Mouse (Mus musculus): Measurements from ENCODE around the gene Aig1.
A peak's percentile ranks its signal among the peaks of the same experiment; 100 is the strongest.

The Aig1 gene

DNA sequence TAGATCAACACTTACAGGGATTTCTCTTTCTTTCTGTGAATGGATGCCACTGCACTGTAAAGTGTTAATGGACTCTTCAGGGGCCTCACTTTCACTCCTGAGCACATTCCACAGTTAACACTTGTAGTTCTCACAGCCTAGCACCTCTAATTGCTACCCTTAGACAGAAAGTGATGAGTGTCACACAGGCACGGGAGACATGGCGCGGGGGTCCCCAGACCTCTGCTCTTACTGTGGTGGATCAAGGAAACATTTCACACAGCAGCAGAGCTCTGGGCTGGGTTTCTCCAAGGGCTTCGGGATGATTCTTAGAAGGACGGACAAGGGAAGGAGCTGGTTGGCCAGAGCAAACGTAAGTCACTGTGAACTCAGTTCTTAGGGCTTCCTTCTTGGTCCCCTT lies 166.1 kb downstream of the Aig1 start:
- no peak for DNase-seq (ENCODE audit: low read depth, low spot score)

DNA sequence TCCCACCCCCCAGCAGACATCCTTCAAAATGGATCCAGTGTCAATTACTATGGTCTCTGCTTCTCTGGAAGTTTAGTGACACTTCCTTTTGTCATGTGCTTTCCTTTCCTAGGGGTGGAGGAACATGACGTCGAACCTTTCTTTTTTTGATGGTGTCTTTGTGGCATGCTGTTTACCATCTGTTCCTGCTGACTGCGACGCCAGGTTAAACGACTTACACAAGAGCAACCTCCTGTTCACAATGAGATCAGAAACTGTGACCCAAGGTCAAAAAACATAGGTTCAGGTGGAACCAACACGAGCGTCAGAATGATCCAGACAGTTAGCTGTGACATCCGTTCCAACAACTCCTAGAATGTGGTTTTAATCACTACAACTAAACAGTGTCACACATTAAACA lies 166.7 kb downstream of the Aig1 start:
- no peak for DNase-seq (ENCODE audit: low read depth, low spot score)

DNA sequence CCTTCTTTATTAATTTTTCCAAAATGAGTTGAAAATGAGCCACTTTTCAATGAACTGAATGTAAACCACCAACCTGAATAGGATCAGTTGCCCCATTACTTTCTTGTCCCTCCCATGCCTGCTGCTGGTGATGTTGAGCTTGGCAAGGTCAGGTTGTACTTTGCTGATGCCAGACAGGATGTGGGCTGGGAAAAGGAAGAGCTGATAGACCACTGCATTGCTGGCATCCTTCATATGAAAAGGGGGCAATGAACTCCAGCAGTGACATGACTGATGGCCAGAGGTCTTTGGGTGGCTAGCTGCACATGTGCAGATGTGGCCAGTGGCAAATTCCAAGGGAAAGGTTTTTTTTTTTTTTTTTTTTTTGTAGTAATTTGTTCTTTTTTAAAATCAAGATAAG lies 172.5 kb downstream of the Aig1 start:
- no peak for DNase-seq (ENCODE audit: low read depth, low spot score)

DNA sequence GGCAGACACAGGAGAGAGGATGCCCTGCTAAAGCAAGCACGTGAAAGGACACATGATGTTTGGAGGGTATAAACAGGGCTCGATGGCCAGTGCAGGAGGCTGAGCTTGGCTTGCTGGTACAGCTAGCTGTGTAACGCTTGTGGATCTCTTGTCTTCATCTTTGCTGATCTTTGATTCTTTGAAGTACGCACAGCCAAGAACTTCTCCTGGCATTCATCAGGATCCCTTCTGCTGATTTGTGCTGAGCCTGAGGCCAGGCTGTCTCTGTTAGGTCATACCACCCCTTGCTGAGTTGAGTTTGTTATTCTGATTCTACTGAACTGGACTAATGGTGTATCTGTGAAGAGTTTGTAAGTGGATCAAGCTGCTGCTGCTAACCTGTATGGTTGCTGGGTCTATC lies 175.5 kb downstream of the Aig1 start:
- DNase-seq (ENCODE audit: low read depth, low spot score): no peak

DNA sequence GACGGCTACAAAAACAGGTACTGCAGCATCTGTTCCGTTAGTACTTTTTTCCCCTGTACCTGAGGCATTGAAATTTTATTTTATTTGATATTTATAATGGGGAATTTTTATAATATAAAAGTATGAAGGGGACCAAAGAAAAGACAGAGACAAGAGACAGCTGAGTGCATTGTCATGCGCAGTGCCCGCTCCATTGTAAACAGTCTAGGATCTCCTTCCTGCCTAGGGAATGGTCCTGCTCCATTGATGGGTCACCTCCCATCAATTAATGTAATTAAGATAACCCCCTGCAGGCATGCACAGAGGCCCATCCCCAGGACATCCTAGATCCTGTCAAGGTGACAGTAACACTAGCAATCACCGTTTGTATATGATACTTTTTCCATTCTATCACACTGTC lies 178.0 kb downstream of the Aig1 start:
- DNase-seq (ENCODE audit: low read depth, low spot score): no peak

DNA sequence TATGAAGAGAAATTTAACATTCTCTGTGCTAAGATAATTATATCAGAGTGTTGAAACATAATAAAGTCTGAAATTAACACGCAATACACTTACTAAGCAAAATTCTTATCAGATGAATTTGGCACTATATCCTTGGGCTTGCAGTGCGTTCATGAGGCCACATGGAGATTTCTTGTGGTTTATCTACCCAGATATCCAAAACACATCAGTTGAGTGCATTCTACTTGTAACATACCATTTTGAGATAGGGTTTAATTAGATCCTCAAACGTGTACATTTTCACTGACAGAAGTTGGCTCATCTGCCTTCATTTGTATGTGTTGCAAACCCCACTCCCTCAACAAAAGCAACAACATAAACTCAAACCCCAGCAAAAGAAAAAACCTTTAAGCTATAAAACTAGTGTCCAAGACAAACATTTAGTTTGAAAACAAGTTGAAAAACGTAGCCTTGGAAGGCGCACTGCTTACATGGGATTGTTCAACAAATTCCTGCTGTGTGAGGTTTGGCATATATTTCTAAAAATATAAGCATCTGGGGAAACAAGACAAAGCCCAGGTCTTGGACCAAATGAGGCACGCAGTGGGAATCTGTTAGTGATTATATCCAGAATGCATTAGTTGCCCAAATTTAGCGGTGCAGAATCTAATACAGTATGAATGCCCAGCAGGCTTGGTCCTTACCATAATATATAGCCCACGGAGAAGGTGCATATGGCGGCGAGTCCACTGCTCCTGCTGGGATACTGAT lies 178.8 kb downstream of the Aig1 start:
- DNase-seq (ENCODE audit: low read depth, low spot score): no peak

DNA sequence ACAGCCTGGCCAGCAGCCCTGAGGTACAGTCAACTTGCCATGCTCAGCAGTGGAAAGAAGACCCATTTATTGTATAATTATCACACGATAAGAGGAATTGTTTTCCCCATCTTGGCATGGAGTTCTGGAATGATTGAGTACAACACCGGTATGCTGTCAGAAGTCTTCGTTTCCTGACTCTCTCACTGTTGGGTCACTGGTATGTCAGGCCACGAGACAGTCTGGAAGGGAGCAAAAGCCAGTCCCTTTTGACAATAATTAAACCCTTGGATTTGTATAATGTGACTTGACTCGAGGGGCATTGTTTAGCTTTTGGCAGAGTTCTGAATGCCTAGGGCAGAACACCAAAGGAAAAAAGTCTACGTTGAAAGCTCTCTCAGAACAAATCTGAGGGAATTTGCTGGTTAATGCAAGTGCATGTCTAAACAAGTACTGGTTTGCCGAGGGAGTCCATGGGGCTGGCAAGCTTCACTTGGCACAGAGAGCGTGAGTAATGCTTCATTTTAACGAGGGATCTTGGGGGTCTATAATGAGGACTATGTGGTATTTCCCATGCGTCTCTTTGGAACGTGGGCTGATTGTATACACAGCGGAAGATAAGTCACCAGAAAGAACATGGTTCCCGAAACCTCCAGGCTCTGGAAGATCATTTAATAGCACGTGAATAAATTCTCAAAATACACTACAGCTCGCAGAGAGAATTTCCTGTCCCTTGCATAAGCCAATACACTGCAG lies 180.2 kb downstream of the Aig1 start:
- DNase-seq (ENCODE audit: low read depth, low spot score): no peak

DNA sequence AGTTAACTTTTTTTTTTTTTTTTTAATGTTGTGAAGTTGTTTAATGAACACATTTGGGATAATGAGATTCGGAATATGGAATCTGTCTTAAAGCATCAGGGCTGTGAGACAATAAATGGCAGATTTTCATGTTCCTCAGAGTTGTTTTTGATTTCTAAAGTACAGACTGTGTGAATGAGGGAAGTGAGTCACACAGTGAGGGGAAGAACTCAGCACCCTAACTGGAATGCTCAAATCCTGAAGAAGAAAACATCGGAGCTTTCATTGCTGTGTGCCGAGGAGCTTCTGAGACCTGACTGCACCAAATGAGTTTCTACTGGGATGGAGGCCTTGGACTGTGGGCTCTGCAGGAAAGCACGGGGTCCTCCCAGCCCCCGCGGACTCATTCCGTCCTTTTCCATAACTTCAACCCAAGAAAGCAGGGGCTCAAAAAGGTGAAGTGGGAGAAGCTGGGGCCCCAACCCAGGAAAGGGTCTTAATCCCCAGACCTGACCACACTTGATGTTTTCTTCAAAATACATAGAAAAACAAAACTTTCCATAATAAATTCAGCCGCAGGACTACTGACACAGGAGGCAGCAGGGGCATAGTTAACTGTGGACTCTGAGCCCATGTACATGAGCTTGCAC lies 181.5 kb downstream of the Aig1 start:
- DNase-seq (ENCODE audit: low read depth, low spot score): peak; percentile 24

DNA sequence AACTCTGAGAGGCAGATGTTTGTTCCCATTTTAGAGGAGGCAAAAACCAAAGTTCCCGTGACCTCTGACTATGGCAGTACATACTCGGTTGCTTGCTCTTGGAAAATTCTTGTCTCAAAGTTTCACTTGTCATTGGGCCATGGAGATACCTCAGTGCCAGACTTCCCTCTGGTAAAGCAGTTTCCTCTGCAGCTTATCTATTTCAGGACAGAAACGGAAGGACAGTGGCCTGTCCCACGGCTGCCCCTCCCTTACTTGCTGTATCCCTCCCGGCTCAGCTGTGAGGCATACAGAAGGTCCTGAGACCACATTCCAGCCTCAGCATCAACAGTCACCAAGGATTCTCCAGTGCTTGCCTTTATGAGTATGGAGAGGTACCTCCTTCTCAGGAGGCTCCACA lies 182.7 kb downstream of the Aig1 start:
- no peak for DNase-seq (ENCODE audit: low read depth, low spot score)

DNA sequence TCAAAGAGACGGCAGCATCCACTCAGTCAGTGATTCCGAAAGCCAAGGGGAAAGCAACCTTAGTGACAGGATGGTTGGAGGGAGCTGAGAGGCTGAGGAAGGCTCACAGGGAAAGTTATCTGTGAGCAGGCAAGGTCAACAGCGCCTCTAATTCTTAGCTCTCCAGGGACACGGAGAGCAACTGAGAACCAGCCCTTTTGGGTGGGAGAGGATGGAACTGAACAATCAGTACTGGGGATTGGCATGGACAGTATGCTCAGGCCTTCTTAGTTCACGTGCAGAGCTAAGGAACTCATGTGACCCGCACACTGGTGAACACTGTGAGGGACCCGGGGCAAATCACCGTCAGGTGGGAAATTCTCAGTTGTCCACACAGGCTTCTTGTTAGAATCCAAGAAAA lies 183.4 kb downstream of the Aig1 start:
- no peak for DNase-seq (ENCODE audit: low read depth, low spot score)

DNA sequence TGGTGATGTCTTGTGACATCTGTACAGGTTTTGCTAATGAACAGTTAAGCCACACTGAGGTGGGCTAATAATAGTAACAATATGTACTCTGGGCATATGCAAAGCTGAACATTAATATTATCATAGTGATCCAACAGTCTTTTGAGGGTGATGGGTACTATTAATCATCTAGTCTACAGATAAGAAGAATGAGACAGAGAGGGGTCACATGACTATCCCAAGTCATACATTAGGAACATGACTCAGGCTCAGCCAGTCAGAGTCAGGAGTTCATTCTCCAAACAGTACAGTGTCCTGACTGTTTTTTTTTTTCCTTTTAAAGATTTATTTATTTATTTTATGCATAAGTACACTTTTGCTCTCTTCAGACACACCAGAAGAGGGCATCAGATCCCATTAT lies 184.3 kb downstream of the Aig1 start:
- DNase-seq (ENCODE audit: low read depth, low spot score): no peak

DNA sequence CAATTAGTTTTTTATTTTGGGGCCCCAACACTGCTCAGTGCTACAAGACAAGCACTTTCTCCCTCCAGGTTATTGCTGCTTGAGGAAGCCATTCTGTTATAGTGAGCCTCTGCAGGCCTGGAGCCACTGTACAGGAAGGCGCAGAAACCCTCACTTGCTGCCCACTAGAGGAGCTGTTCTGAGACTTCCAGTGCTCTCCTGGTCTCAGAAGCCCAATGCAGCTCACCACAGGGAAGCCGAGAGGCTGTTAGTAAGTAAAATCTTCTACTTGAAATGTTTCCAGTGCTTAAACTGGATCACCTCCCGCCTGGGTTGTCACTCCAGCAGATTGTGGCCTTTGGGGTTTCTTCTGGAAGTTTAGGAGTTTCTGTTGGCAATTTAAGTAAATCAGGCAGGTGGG lies 186.2 kb downstream of the Aig1 start:
- no peak for DNase-seq (ENCODE audit: low read depth, low spot score)

DNA sequence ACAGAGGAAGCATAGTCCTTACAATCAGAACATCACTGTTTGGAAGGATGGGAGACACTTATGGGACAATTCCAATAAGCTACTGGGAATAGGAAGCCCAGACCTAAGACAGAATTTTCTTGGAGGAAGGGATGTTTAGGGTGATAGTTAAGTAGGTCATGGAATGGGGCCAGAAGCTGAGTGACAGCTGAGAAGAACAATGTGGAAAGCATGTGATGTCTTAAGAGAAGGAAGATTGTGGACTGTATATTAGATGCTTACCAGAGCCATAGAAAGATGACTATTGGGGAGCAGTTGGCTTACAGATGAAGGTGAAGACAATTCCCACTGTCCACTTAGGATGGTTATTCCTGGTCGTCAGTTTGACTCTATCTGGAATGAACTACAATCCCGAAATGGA lies 191.3 kb downstream of the Aig1 start:
- no peak for DNase-seq (ENCODE audit: low read depth, low spot score)

DNA sequence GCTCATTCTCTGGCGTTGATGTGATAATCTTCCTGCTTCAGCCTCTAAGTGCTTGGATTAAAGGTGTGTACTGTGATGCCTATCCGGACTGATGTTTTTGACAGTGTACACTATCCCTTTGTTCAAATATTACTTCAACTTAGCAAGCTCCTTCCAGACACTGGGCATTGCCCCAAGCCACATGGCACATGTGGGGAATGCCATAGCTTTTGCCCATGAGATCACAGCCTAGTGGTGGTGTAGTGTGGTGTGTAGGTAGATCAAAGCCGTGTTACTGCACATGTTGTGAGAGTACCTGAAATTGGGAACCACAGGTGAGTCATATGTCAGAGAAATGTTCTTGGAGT lies 193.8 kb downstream of the Aig1 start:
- no peak for DNase-seq (ENCODE audit: low read depth, low spot score)

DNA sequence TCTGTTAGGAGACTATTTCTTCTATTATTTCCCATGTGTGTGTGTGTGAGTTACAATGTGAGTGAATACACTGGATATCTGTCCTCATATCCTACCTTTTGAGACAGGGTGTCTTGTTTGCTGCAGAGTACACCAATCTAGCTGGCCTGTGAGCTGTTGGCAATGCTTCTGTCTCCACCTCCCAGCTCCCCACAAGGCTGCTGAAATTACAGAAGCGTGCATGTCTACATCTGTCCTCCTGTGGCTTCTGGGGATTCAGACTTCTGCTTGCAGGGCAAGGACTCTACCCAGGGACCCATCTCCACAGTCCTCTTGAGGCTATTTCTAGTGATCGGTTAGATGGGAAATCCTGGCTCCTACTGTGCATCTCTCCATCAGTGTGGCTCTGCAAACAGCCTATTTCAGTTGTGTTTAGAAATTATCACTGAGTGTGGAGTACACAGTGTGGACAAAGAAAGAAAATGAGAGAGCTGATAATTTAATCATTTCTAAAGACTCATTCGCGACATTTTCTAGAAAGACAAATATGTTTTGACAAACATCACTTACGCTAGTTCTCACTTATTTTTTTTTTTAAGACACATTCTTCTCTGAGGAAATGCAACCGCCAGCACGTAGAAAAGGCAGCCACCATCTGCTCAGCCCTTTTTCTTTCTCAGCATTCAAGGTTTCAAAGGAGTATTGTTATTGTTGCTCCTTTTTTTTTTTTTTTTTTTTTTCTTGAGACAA lies 194.3 kb downstream of the Aig1 start:
- no peak for DNase-seq (ENCODE audit: low read depth, low spot score)

DNA sequence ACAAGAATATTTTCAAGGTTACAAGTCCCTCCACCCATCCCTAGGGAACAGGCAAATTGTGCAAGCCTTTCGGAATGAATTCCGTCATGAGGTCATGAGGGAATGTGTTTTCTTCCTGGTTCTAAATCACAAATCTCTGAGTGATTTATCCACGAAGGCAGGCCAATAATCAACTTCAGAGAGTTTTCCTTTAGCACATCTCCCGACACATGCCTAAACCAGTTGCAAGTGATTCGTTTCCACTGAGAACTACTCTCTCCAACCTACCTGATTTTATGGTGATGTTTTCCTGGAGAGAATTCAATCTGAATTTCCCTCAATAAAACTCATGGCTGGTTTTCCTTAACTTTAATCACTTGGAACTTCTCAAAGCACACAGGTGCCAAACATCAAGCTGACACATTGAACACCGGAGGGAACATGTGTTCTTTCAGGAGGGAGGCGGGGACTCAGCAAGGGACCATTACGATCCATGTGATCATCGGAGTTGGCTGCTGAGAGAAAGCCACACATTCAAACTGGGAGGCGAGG lies 201.5 kb downstream of the Aig1 start:
- no peak for DNase-seq (ENCODE audit: low read depth, low spot score)

DNA sequence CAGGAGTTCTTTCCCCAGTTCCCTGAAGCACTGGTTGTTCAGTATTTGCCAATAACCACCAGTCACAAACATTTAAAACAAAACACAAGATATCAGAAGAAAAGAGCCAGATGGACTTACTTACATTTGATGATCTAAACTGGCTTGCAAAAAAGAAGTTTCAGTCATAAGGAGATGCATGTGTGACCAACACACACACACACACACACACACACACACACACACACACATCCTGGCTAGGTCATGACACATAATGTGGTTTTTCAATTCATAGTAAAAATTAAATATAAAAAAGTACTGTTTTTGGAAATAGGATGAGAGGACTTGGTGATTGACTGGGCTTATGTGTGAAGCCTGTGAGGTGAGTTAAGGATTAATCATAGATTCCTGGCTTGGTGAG lies 205.3 kb downstream of the Aig1 start:
- no peak for DNase-seq (ENCODE audit: low read depth, low spot score)

DNA sequence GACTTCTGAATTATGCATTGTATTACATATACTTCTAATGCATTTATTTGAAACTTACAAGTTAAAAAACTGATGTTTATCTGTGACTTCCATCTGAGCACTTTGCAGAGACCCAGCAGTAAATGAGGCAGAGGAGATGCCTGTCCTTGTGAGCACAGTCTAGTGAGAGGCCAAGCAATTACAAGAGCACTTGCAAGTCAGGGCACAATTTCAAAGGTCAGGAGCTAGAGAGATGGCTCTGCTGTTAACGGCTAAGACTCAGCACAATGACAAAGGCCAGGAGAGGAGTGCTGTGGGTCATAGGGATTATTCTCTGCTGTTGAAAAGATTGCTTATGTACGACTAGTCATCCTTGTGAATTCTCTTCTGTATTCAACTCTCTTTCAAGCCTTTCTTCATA lies 209.0 kb downstream of the Aig1 start:
- DNase-seq (ENCODE audit: low read depth, low spot score): no peak

DNA sequence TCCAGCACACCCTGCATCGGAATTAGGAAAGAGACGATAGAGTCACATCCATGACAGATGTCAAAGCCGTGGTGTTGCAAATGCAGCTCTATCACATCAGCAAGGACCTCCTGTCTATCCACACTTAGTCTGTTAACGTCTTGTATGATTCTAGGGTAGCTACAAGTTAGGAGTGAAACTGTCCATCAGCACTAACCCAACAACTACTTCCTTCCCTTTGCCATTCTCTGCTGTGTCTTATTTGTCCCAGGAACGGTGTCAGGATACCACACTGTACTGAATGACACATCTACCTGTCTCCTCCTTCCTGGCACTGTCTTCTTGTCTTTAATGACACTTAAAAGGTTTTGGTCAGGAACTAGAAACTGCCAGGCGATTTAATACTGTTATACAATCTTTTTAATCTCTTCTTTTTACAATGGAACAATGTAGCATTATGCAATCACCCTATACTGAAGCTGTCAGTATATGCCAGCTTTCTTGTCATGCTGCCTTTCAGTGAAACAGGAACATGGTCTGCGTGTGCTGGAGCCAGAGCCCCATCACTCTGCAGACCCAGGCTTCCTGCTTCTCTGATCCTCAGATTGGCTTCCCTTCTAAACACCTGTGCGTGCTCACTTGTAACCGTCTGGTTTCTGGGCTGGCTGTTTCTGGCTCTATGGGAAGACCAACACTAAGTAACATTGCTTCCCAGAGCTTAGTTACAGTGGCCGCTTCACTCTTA lies 214.9 kb downstream of the Aig1 start:
- DNase-seq (ENCODE audit: low read depth, low spot score): no peak

DNA sequence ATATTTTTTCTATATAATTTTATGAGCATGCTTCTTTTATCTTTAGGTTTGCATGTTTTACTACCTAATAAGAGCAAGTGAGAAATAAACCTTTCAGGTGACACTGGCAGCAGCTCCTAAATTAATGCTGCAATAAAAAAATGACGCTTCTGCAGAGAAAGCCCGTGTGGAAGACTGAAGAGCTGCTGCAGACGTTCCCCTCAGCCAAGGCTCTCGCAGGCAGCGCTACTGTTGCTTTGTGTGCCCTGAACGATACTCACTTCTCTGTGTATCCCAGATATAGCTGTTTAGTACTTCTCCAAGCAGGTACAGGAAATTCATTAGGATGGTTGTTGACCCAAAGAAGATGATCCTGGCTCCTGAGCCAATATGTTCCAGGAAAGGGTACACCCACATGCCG lies 215.5 kb downstream of the Aig1 start:
- no peak for DNase-seq (ENCODE audit: low read depth, low spot score)

DNA sequence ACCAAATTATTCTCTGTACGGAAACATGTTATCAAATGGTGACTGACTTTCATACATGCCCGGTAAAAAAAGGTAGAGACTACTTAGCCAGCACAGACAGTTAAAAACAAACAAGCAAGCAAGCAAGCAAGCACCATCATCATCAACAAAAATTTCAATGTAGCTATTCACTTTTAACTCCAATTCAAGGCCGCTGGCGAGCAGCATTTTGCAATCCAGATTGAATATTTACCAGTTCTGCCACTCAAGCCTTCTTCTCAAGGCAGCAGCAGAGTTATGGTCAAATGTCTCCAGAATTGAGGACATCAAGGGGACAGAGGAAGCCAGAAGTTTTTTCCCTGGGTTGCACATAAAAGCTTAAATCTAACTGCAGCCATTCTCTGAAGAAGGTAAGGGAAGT lies 216.7 kb downstream of the Aig1 start:
- no peak for DNase-seq (ENCODE audit: low read depth, low spot score)

DNA sequence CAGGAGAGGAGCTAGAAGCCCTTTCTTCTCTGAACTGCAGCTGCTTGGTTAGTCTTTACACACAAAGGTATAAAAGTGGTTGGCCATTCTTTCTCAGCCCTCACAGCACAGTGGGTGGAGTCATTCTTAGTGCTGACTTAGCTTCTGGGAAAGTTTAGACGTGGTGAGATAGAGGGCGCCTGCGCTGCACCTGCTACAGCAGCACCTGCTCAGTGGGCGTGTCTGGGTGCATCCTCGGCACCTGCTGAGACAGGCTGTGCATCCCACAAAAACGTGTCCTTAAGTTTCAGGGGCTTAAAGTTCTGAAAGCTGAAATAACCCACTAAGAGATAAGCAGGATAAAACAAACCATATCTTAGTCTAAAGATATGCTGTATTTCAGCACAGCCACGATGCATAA lies 227.0 kb downstream of the Aig1 start:
- no peak for DNase-seq (ENCODE audit: low read depth, low spot score)

All from telencephalon, adult 2 months (tissue).